Mouse (Mus musculus) monocyte, adult 2 months (primary cell): ENCODE data around the gene Pde9a.

Experiments used
- DNase-seq, 2 experiments: peaks; one replicate each; pipeline ENCODE4 v3.0.0; 2022; ENCODE audit warnings: low spot score in 2 of 2, low read depth in 1 of 2

Pde9a gene

GRCm38 (mm10) chr17:31432878-31433281, 46.9 kb downstream of the Pde9a start:
- no peak for DNase-seq

DNA sequence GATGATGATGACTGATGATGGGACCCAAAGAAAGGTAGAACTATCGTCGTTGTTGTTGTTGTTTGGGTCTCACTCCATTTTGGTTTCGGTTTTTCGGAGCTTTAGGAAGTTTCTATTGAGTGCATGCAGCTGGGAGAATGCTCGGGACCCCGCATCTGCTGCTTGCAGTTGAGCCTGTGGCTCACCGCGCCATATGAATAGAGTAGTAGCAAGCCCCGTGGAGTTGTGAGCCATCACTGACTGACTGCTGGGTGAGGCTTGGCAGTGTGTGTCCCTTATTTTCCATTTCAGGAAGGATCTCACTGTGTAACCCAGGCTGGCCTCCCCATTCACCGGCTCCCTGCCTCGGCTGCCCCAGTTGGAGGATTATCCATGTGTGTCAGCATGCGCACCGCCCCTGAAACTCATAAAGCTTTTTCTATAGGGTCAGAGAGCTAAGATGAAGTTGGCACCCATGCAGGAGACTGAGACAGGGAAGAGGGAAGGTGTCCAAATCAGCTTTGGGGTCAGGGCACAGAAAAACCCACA, 47.5 kb downstream of the Pde9a start:
- DNase-seq, result no peak

GRCm38 (mm10) chr17:31433978-31434797, 48.2 kb downstream of the Pde9a start:
- no peak for DNase-seq

GRCm38 (mm10) chr17:31434825-31435325, 48.9 kb downstream of the Pde9a start:
- DNase-seq, result no peak

DNA sequence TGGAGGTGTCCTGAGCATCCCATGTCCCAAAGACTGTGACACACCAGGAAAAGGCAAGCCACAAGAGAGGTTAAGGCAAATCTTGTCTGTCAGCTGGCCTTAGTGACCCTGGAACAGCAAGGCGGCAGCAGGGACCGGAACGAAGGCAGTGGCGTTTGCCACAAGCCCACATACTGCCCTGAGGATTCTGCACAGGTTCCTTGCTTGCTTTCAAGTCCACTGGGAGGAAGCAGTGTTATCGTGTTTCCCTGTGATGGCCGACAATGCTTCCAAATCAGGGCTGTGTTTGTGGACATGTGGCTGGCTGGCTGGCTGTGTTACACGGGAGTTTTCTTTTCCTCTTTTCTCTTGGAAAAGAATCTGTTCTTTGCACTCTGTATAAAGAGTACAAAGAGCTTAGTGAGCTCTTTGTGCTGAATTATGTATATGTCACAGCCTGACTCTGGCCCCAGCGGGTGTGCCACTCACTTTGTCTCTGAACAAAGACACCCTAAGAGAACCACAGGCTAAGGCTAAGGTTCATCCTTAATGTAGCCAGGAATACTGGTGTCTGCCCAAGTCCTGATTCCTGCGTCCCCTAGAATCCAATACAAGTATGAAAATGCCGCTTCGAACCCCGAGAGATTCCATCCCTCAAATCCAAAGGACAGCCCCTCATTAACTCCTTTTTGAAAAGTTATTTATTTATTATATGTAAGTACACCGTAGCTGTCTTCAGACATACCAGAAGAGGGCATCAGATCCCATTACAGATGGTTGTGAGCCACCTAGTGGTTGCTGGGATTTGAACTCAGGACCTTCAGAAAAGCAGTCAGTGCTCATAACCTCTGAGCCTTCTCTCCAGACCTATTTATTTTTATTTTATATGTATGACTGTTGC, 50.2 kb downstream of the Pde9a start:
- DNase-seq, result no peak

GRCm38 (mm10) chr17:31436814-31437406, 50.9 kb downstream of the Pde9a start:
- no peak for DNase-seq

DNA sequence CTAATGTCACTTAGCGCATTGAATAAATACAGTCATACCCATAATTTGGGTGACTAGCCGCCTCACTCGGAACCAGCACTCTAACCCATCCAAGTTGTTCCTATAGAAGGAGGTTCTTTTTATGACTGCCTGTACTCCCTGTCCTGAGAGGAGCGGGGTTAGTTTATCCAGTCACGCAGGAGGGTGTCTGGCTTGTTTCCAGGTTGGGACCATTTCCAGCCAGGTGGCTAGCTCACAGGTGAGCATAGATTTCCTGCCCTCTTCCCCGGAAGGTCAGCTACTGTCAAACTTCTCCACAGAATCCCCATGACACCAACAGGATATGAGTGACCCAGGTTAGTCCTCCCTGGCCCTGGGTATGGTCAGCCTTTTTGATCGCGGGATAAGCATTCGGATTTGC, 51.5 kb downstream of the Pde9a start:
- no peak for DNase-seq

- DNase-seq, result no peak
These were observed 54.0 kb downstream of the Pde9a start for GRCm38 (mm10) chr17:31439978-31440377.

GRCm38 (mm10) chr17:31442513-31442912, 56.5 kb downstream of the Pde9a start:
- no peak for DNase-seq

GRCm38 (mm10) chr17:31444251-31444650, 58.2 kb downstream of the Pde9a start:
- DNase-seq, result no peak

DNA sequence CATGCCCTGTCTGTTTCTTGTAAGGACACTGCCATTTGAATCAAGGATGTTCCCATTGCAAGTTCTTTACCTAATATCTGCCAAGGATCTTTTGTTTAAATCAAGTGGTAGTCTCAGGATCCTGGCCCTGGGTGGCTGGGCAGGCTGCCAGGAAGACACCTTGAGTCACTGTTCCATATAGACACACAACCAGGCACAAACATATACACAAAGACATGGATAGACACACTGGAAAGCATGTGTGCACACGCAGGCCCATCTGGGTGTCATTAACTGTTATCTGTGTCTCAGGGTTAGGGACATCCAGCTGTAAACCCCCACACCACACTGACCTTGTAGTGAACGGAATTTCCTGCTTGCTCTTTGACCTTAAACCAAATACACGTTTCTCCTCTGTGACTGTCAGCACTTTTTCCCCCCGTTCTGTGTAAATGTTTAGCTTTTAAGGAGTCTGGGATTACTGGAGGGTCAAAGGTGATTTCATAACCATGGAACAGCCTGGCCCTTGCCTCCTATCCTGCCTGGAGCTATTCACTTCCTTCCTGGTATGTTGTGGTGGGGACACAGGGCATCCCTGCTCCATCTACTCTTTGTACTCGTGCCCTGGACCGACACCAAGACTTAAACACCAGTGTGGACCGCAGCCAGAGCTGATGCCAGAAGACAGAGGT, 59.2 kb downstream of the Pde9a start:
- no peak for DNase-seq

DNA sequence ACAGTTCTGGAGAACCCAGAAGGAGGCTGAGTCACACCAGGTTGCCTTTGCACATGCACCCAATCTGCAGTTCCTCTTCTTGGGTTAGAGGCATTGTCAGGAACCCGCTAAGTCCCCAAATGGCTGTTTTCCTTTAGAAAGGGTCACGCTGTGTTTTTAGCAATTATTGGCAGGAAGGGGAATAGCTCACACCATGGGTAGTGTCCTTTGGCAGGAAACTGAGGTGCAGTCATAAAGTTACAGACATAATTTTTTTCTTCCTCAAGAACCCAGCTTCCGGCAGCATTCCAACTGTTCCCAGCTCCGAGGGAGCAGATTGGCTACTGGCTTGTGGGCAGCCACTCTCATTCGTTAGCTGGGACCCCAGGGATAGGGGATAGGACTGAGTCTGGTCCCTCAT, 61.8 kb downstream of the Pde9a start:
- DNase-seq, result no peak

DNA sequence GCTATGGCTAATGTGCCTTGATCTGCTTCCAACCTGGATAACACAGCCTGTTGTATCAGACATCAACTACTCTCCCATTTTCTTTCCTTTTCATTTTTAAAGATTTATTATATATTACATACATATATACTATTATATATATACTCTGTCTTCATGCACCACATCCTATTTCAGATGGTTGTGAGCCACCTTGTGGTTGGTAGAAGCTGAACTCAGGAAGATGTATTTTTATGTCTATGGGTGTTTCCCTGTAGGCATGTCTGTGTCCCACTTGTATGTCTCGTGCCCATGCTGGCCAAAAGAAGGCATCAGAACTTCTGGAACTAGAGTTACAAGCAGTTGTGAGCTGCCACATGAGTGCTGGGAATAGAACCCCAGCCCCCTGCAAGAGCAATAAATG, 62.5 kb downstream of the Pde9a start:
- no peak for DNase-seq

DNA sequence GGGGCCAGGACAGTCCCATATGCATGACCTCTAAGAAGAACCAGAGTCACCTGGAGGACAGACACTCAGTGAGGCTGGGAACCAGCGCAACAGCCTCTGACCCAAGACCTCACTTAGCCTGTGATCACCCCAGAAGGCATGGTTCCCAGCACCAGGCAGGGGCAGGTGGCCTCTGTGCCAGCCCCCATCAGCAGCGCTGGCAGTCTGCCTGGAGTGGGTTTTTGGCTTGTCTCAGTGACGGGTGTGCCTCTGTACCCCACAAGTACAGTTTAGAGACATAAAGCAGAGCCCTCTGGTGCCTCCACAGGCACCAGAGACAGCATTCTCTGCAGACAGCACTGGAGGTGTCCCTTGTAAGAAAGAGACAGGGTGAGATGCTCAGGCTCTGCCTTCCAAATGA, 64.2 kb downstream of the Pde9a start:
- no peak for DNase-seq

DNA sequence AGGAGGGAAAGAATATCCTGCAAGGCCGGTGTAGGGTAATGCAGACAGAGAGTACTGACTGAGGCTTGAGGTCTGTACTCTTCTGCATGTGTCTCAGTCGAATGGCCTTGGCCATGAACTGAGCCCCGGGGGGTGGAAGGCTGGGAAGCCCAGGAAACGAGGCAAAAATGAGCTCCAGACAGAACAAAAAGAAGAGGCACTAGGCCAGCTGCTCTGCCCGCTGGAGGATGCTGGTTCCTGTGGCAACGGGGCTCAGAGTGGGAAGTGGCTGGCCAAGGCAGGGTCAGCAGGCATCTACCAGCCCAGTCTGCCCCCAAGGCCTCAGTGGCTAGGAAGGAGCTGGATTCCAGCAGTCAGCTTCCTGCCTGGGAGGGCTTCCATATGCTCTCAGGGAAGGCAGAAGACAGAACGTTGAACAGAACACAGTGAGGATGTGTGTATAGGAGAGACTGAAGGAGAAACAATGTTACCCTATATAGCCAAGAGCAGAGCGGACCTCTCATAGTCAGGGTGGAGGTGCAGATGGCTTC, 65.2 kb downstream of the Pde9a start:
- no peak for DNase-seq

DNA sequence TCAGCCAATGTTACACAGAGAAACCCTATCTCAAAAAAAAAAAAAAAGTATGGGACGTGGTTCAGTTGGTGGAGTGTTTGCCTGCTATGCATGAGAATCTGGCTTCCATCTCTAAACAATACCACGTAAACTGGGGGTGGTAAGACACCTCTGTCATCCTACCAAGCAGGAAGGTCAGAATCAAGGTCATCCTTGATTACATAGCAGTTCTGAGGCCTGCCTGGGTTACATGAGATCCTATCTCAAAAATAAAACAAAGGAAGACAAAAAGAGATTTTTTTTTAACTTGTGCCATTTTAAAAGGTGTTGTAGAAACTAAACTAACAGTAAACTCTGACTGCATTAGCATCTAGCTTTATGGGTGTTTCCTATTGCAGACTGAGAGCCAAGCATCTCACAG, 66.8 kb downstream of the Pde9a start:
- no peak for DNase-seq

- no peak for DNase-seq
These were observed 67.5 kb downstream of the Pde9a start for GRCm38 (mm10) chr17:31453476-31453875.

- DNase-seq, result no peak
These were observed 68.0 kb downstream of the Pde9a start for GRCm38 (mm10) chr17:31454056-31454455.

DNA sequence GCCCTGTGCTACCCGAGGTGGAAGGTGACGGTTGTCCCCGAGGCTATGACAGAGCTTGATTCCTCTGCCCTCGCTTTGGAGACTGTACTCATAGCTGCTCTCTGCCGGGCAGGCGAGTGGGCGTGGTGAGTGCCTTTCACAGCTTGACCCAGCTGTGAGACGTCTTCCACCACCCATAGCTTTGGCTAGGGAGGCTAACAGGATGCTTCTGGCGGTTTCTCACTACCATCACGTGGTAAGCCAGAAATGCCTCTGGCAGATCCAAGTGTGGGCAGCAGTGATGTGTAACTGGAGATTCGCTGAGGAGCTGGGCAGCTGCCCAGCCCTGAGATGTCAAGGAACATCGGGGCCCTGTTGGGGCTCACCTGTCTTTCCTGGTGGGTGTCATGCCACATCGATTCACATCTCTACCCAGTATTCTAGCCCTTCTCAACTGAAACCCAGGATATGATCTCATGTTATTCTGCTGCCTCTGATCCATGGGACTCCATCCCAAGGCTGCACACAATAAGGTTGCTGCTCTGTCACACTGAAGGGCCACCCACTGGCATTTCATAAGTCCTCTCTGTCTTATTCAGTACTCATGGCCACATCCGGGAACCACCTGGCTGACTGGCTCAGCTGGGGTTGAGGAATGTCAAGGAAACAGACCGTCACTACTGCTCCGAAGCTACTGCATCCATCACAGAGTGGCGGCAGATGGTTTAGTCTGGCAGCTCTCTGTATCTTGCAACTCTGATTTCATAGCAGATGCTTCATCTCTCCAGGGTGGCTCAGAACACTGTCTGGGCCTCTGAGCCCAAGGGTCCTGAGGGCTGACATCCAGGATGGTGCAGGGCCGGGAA, 70.9 kb downstream of the Pde9a start:
- no peak for DNase-seq

DNA sequence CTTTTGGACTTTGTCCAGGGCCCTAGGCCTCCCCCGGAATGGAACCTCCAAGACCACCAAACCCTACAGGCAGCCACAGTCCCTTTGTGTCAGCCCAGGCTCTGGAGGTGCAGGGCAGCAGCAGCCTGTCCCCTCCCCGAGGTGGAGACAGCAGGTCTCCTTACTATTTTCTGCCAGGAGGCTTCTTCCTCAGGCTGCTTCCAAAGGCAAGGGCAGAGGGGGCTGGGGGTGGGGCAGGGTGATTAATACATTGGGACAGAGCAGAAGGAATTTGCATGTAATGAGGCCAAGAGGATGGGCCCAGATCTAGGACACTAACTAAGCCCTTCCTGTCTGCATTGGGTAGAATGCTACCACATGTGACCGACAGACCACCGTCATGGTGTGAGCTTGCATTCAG, 74.4 kb downstream of the Pde9a start:
- DNase-seq, result no peak
